Mouse (Mus musculus) limb, embryonic 14.5 days (tissue): Measurements from ENCODE around the gene Gm1123. TPM values are rescaled to one million over a fixed set of nuclear protein-coding genes. Genes with fewer than 3 reads are reported as not detected.

Experiments used
- ATAC-seq: fragments of 200-750 bp; cut with Nextera tagmentation; 2 replicates; pipeline ENCODE4 v1.8.0; 2017; ENCODE audit warnings: low read depth, moderate number of reproducible peaks, moderate TSS enrichment; ENCODE audit not compliant: low FRiP score
- DNase-seq: peaks from one replicate; pipeline ENCODE4 v3.0.0-alpha.2; 2015; ENCODE audit warnings: low spot score
- H3K27ac ChIP-seq: fragments of 300-500 bp; sonication (generic); replicated peaks from 2 replicates; pipeline ENCODE4 v1.5.1; 2014; ENCODE audit warnings: low read depth, mild to moderate bottlenecking, low read length, moderate library complexity, mixed read lengths
- H3K27me3 ChIP-seq: fragments of 300-500 bp; sonication (generic); 2 replicates; pipeline ENCODE4 v1.6.1; 2014; ENCODE audit warnings: low read length, mixed read lengths; ENCODE audit not compliant: control insufficient read depth, insufficient read depth
- H3K36me3 ChIP-seq: fragments of 300-500 bp; sonication (generic); 2 replicates; pipeline ENCODE4 v1.6.1; 2014; ENCODE audit warnings: mild to moderate bottlenecking, low read length, moderate library complexity, mixed read lengths; ENCODE audit not compliant: control insufficient read depth, insufficient read depth
- H3K4me1 ChIP-seq: fragments of 300-500 bp; sonication (generic); 2 replicates; pipeline ENCODE4 v1.6.1; 2014; ENCODE audit warnings: antibody characterized with exemption, low read length, mixed read lengths; ENCODE audit not compliant: control insufficient read depth, insufficient read depth
- H3K4me2 ChIP-seq: fragments of 300-500 bp; sonication (generic); replicated peaks from 2 replicates; pipeline ENCODE4 v1.6.1; 2014; ENCODE audit warnings: low read depth, mild to moderate bottlenecking, low read length, moderate library complexity; ENCODE audit not compliant: severe bottlenecking
- H3K4me3 ChIP-seq: fragments of 300-500 bp; sonication (generic); replicated peaks from 2 replicates; pipeline ENCODE4 v1.5.1; 2014; ENCODE audit warnings: low read length
- H3K9ac ChIP-seq: fragments of 300-500 bp; sonication (generic); 2 replicates; pipeline ENCODE4 v1.6.1; 2014; ENCODE audit warnings: mild to moderate bottlenecking, low read depth, low read length, moderate library complexity; ENCODE audit not compliant: severe bottlenecking
- H3K9me3 ChIP-seq: fragments of 300-500 bp; sonication (generic); 2 replicates; pipeline ENCODE4 v1.6.1; 2016; ENCODE audit warnings: low read length; ENCODE audit not compliant: control insufficient read depth
- POLR2A ChIP-seq: fragments of 200-500 bp; IDR thresholded peaks from 2 replicates; pipeline ENCODE4 v1.8.0; 2012; ENCODE audit warnings: inconsistent platforms, mild to moderate bottlenecking, moderate library complexity, borderline replicate concordance; ENCODE audit not compliant: insufficient read depth, insufficient read length; ENCODE audit errors: extremely low read depth
- WGBS: fragments of 180-500 bp; shearing (Covaris S2); extraction: QIAGEN DNeasy Blood & Tissue Kit; methylation state at CpG from one replicate; pipeline ENCODE4 v1.1.7; 2014; 5-methylcytosine and 5-hydroxymethylcytosine counted together
- polyA plus RNA-seq, 2 experiments: library from polyadenylated mRNA; depleted of rRNA in 1 of 2; stranded (reverse) in 1 of 2; unstranded in 1 of 2; fragments of >200 nt; fragmentation: Nextera tagmentation in 1 of 2; extraction: Ambion mirVana in 1 of 2; gene quantifications; 2 replicates each; pipeline versions ENCODE4 v1.2.1 to v1.2.3; 2012 to 2014

Gene Gm1123
- polyA plus RNA-seq, 2 experiments: 0.08 TPM; not detected in 1

DNA sequence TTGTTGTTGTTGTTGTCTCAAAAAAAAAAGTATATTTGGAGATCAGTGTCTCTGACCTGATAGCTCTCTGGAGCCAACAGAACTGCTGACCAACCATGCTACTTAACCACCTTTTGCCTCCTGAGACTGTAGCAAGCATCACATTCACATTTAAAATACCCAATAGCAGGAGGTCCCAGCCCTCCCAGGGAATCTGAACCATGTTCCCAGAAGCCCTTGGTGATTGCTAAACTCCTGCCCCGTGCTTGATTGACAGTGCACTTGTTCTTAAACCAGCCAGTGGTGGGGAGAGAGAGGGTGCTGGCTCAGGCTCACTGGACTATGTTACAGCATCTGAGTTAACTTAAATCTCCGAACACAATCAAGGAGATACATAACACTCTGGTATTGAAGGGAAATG lies 60.6 kb downstream of the Gm1123 start:
- peaks cover 9% of the 10 kb centered on the region for H3K4me1 ChIP-seq
- no peak for DNase-seq
- H3K4me3 ChIP-seq: no peak overlapping the region
- H3K9ac ChIP-seq: no peak overlapping the region
- no peak for ATAC-seq
- H3K27ac ChIP-seq: no peak overlapping the region
- H3K9me3 ChIP-seq: peaks cover 5% of the 10 kb centered on the region; the same call in 1 of the 2 replicates
- no peak for TF ChIP-seq POLR2A
- H3K4me2 ChIP-seq: no peak overlapping the region
- H3K27me3 ChIP-seq: peaks cover 35% of the 10 kb centered on the region
- H3K36me3 ChIP-seq: no peaks in the 10 kb centered on the region
- WGBS: 35% methylated on average over 2 of the region's 2 CpGs

DNA sequence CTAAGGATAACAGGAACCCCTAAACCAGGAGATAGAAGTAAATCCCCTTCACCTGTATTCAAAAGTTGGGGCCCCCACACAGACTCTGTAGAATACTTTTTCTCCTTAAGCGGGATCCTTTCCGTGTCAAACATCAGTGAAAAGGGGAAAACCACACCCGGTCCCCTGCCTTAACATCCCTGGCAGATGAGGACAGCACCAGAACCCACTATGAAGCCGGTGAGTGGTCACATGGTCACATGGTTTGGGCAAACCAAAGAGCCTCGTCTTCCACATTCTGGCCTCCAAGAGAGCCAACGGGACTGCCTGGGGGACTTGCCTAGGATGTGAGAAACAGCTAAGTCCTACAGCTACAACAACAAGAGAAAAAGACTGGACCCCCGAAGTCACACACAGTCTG lies 62.0 kb downstream of the Gm1123 start:
- H3K36me3 ChIP-seq: no peaks in the 10 kb centered on the region
- DNase-seq (no peak), ATAC-seq (no peak)
- H3K4me3 ChIP-seq: peak overlapping the region; percentile 39
- no peak overlapping the region; the same call in 1 of the 2 replicates for H3K9ac ChIP-seq
- peaks cover 5% of the 10 kb centered on the region; the same call in 1 of the 2 replicates for H3K9me3 ChIP-seq
- H3K27me3 ChIP-seq: peaks cover 35% of the 10 kb centered on the region
- peak overlapping the region; percentile 67 for H3K4me2 ChIP-seq
- TF ChIP-seq POLR2A: no peak
- 5% methylated on average over 7 of the region's 7 CpGs for WGBS
- H3K27ac ChIP-seq: no peak overlapping the region
- peaks cover 6% of the 10 kb centered on the region for H3K4me1 ChIP-seq

DNA sequence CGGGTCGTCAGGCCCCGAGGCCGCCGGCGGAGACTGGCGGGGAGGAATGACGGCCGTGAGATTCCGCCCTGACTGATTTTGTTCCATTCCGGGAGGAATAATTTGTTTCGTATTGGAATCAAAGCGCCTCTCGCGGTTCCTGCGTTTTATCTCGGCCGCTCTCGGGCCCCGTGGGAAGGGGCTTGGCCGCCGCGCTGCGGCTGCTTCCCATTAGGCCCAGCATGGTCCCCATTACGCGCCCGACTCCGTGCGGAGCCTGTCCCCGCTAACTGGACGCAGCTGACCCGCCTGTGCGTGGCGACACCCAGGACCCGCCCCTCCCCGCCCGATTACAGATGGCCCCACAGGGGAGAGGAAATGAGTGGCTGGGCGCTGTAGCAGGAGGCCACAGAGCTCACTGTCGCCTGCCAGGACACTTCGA lies 62.4 kb downstream of the Gm1123 start:
- Histone ChIP-seq H3K9ac (peak overlapping the region; percentile 41; the same call in 1 of the 2 replicates), H3K27me3 (peaks cover 35% of the 10 kb centered on the region), H3K4me2 (peak overlapping the region; percentile 67), H3K36me3 (no peaks in the 10 kb centered on the region), H3K4me3 (peak overlapping the region; percentile 39), H3K9me3 (peaks cover 5% of the 10 kb centered on the region; the same call in 1 of the 2 replicates), H3K4me1 (peaks cover 6% of the 10 kb centered on the region), H3K27ac (no peak overlapping the region)
- no peak for TF ChIP-seq POLR2A
- ATAC-seq: no peak; the same call in 1 of the 2 replicates
- WGBS: under 1% methylated on average over 28 of the region's 40 CpGs
- no peak for DNase-seq

DNA sequence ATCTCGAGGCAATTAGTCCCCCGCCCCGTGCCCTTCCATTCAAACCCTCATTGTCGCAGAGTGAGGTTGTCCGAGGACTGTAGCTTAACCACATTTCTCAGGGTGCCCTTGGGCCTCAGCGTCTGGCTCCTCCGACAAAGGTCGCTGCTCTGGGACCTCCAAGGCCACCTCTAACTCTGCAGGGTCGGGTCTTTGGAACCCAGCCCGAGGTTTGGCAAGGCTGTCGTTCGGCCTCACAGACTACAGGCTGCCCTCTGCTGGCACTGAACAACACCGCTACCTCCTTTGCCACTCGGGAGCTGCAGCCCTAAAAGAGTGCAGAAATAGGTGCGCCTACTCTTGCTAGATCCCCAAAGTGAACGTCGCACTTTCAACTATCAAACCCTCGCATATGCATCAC lies 70.4 kb downstream of the Gm1123 start:
- ATAC-seq: no peak
- no peaks in the 10 kb centered on the region for H3K36me3 ChIP-seq
- no peak for TF ChIP-seq POLR2A
- no peaks in the 10 kb centered on the region for H3K4me1 ChIP-seq
- no peaks in the 10 kb centered on the region for H3K9me3 ChIP-seq
- H3K9ac ChIP-seq: no peak overlapping the region
- H3K4me3 ChIP-seq: 0 out of 2 replicates have a peak overlapping the region, but pooled peaks have one; percentile 8
- DNase-seq: no peak
- WGBS: 2% methylated on average over 18 of the region's 18 CpGs
- no peak overlapping the region for H3K27ac ChIP-seq
- H3K4me2 ChIP-seq: peak overlapping the region; percentile 28; the same call in 1 of the 2 replicates
- H3K27me3 ChIP-seq: peaks cover 62% of the 10 kb centered on the region

DNA sequence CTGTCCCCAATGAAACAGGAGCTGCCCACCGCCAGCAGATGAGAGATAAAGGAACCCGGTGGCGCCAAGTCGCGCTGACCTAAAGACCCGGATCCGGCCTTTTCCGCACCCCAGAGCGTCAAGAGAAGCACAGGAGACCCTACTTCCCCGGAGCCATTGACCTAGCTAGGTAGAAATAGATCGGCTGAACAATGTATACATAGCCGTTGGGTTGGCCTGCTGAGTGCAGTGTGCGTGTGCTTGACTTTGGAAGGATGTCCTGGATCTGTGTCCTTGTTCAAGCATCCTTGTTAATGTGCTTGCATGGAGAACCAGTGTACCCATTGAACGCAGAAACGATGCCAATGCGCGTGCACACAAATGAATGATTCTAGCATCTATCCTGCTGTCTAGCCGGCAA lies 71.9 kb downstream of the Gm1123 start:
- no peaks in the 10 kb centered on the region for H3K9me3 ChIP-seq
- DNase-seq: no peak
- 5% methylated on average over 18 of the region's 18 CpGs for WGBS
- no peaks in the 10 kb centered on the region for H3K4me1 ChIP-seq
- no peak overlapping the region for H3K9ac ChIP-seq
- TF ChIP-seq POLR2A: no peak
- no peak for ATAC-seq
- H3K27me3 ChIP-seq: peaks cover 77% of the 10 kb centered on the region
- no peaks in the 10 kb centered on the region for H3K36me3 ChIP-seq
- no peak overlapping the region for H3K27ac ChIP-seq
- no peak overlapping the region for H3K4me3 ChIP-seq
- H3K4me2 ChIP-seq: no peak overlapping the region
